Comparison of ENCODE assay signal across 15 mouse cellular contexts in genomic region chr13:45904456-45904855, GRCm38 (mm10).
DNase-seq lines count a peak whose midpoint lies in the region; ATAC-seq and TF ChIP-seq lines count a peak whose summit lies in the region.
"Had no signal": no experiment of that assay in that cellular context is flagged by ENCODE, and none has a peak within 500 bp of the region (broad histone marks: within the 10 kb centered on the region; RNA-seq: fewer than 3 reads in every experiment).

No protein-coding gene starts in this region.

- no peak overlapping the region for H3K4me3 ChIP-seq in hindbrain, embryonic 13.5 days
- H3K4me3 ChIP-seq in hindbrain, embryonic 12.5 days: no peak overlapping the region
- peak overlapping the region; percentile 65; the same call in 1 of the 2 replicates for H3K4me3 ChIP-seq in G1E (ENCODE audit: low read depth, low read length)
- no peak overlapping the region for H3K4me3 ChIP-seq in liver, embryonic 15.5 days (replicated peaks)
- H3K4me3 ChIP-seq: limb, embryonic 13.5 days; neural tube, embryonic 13.5 days had no signal

- H3K4me1 ChIP-seq in hindbrain, embryonic 13.5 days (replicated peaks): peaks cover 27% of the 10 kb centered on the region
- peaks cover 15% of the 10 kb centered on the region for H3K4me1 ChIP-seq in hindbrain, embryonic 12.5 days
- H3K4me1 ChIP-seq in G1E (ENCODE audit: insufficient read depth, low read depth, low read length): peaks cover 71% of the 10 kb centered on the region
- H3K4me1 ChIP-seq in liver, embryonic 15.5 days (replicated peaks): peaks cover 59% of the 10 kb centered on the region

- ATAC-seq in hindbrain, embryonic 13.5 days (ENCODE audit: low FRiP score): no peak
- ATAC-seq in hindbrain, embryonic 12.5 days (ENCODE audit: low FRiP score): no peak
- no peak for ATAC-seq in G1E (ENCODE audit: extremely low read depth, insufficient number of reproducible peaks, low FRiP score, poor library complexity, severe bottlenecking)
- peak; percentile 16; the same call in 1 of the 2 replicates for ATAC-seq in granulocyte monocyte progenitor cell, adult 5-6 weeks (replicated peaks; ENCODE audit: poor library complexity, severe bottlenecking)
- ATAC-seq in liver, embryonic 15.5 days (ENCODE audit: insufficient read depth): no peak
- ATAC-seq in CD4-positive, CD25-positive, alpha-beta regulatory T cell, adult 4 months: no peak

- no peak for TF ChIP-seq CTCF in G1E (IDR thresholded peaks at IDR 0.05; ENCODE audit: low read depth, low read length)

- DNase-seq in G1E (ENCODE audit: low spot score): no peak
- DNase-seq in gastrocnemius, adult 18-20 months (ENCODE audit: low spot score): no peak
- DNase-seq: adrenal gland, postnatal 25 days; cerebellum, postnatal 36 days; lung, postnatal 14 days; midbrain, embryonic 14.5 days; right cerebral cortex, postnatal 4 days; thymus, adult 18-20 months had no signal

- no peak overlapping the region for H3K4me2 ChIP-seq in hindbrain, embryonic 13.5 days
- H3K4me2 ChIP-seq in hindbrain, embryonic 12.5 days (replicated peaks): no peak overlapping the region
- H3K4me2 ChIP-seq in liver, embryonic 15.5 days: peak overlapping the region; percentile 56
- H3K4me2 ChIP-seq: limb, embryonic 13.5 days; neural tube, embryonic 13.5 days had no signal

- H3K9me3 ChIP-seq in hindbrain, embryonic 13.5 days: no peaks in the 10 kb centered on the region
- no peaks in the 10 kb centered on the region for H3K9me3 ChIP-seq in hindbrain, embryonic 12.5 days (replicated peaks)
- H3K9me3 ChIP-seq in G1E (replicated peaks): no peaks in the 10 kb centered on the region
- H3K9me3 ChIP-seq in liver, embryonic 15.5 days (replicated peaks): no peaks in the 10 kb centered on the region
- H3K9me3 ChIP-seq: limb, embryonic 13.5 days; neural tube, embryonic 13.5 days had no signal

- H3K9ac ChIP-seq in hindbrain, embryonic 13.5 days: no peak overlapping the region
- no peak overlapping the region for H3K9ac ChIP-seq in hindbrain, embryonic 12.5 days
- H3K9ac ChIP-seq in liver, embryonic 15.5 days: no peak overlapping the region
- H3K9ac ChIP-seq: limb, embryonic 13.5 days; neural tube, embryonic 13.5 days had no signal

- WGBS in hindbrain, embryonic 13.5 days: 72% methylated on average over 4 of the region's 4 CpGs
- 78% methylated on average over 4 of the region's 4 CpGs for WGBS in hindbrain, embryonic 12.5 days
- WGBS in liver, embryonic 15.5 days (ENCODE audit: insufficient replicate concordance): 22% methylated on average over 4 of the region's 4 CpGs

- H3K27ac ChIP-seq in hindbrain, embryonic 13.5 days: peak overlapping the region; percentile 35; the same call in 1 of the 2 replicates
- no peak overlapping the region for H3K27ac ChIP-seq in hindbrain, embryonic 12.5 days
- H3K27ac ChIP-seq in liver, embryonic 15.5 days (replicated peaks): peak overlapping the region; percentile 82
- H3K27ac ChIP-seq: limb, embryonic 13.5 days; neural tube, embryonic 13.5 days had no signal

- H3K36me3 ChIP-seq in hindbrain, embryonic 13.5 days: no peaks in the 10 kb centered on the region
- H3K36me3 ChIP-seq in hindbrain, embryonic 12.5 days: no peaks in the 10 kb centered on the region
- H3K36me3 ChIP-seq in G1E (replicated peaks): peaks cover 41% of the 10 kb centered on the region
- H3K36me3 ChIP-seq in liver, embryonic 15.5 days (replicated peaks): no peaks in the 10 kb centered on the region
- H3K36me3 ChIP-seq: limb, embryonic 13.5 days; neural tube, embryonic 13.5 days had no signal

- H3K27me3 ChIP-seq in hindbrain, embryonic 13.5 days: no peaks in the 10 kb centered on the region
- H3K27me3 ChIP-seq in hindbrain, embryonic 12.5 days: no peaks in the 10 kb centered on the region
- no peaks in the 10 kb centered on the region for H3K27me3 ChIP-seq in G1E (ENCODE audit: insufficient read depth, low read length)
- H3K27me3 ChIP-seq in liver, embryonic 15.5 days: no peaks in the 10 kb centered on the region
- H3K27me3 ChIP-seq: limb, embryonic 13.5 days; neural tube, embryonic 13.5 days had no signal
